Mouse (Mus musculus): Measurements from ENCODE around the gene Gm37419. TPM values are rescaled to one million over a fixed set of nuclear protein-coding genes. Genes with fewer than 3 reads are reported as not detected.

Gm37419 gene
- polyA plus RNA-seq, 1 experiment: not detected

DNA sequence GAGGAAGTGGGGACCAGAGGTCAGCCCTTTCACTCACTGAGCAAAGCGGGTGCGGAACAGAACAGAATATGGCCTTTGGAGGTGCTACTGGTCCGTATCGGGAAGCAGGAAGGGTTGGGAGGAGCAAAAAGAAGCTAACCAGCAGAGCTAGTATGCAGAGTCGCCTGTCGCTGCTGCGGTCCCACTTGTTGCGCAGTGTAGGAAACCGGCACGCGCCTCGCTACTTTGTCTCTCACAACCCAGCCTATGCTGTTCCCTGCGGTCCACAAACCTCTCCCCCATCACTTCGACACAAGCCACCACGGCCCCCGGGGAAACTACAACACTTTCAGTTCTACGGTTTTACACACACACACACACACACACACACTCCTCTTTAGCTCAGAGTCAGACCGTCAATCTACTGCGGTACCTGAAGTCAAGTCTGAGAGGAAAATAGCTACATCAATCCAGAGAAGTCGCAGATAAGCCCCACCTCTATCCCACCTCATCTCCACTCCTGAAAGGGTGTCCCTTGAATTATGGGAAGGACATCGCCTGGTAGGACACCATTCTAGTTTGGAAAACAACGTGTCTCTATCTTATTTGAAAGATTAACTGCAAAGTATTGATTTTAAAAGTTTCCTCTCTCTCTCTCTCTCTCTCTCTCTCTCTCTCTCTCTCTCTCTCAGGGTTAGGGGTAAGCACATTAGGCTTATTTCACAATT is 3.4 kb upstream of the Gm37419 start:
- peak overlapping the region; percentile 31; the same call in 1 of the 2 replicates for H3K27ac ChIP-seq (ENCODE audit: insufficient read depth, low read length)
- peak overlapping the region; percentile 18 for H3K4me3 ChIP-seq (ENCODE audit: insufficient read depth, low read length)

DNA sequence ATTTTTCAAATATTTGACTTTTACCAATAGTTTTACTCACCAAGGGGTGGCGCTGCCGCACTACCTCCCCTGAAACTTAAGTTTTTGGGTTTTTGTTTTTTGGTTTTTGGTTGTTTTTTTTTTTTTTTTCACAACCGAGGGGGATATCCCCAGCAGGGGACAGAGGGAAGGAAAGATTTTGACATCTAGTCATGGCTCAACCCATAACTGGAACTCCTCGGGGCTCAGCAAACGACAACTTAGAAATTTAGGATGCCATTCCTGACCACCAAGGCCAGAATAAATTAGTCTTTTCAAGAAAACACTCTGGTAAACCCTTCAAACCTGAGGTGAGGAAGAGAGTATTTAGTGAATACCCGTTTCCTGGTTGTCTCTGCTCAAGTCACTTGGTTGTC is 2.8 kb upstream of the Gm37419 start:
- Histone ChIP-seq H3K27ac (ENCODE audit: insufficient read depth, low read length) (no peak overlapping the region), H3K4me1 (ENCODE audit: control insufficient read depth, insufficient read depth, low read length) (peaks cover 2% of the 10 kb centered on the region; the same call in 1 of the 2 replicates), H3K4me3 (ENCODE audit: insufficient read depth, low read length) (no peak overlapping the region; the same call in 1 of the 2 replicates)
- TF ChIP-seq CTCF (IDR thresholded peaks at IDR 0.05; ENCODE audit: extremely low read depth, insufficient read depth, low read length) (peak; percentile 53), POLR2A (IDR thresholded peaks at IDR 0.05; ENCODE audit: extremely low read depth, insufficient read depth, low read length) (no peak)

More for the DNA sequence above, 3.4 kb upstream of the Gm37419 start:
- no peak for TF ChIP-seq CTCF (IDR thresholded peaks at IDR 0.05; ENCODE audit: extremely low read depth, insufficient read depth, low read length)
- peaks cover 2% of the 10 kb centered on the region; the same call in 1 of the 2 replicates for H3K4me1 ChIP-seq (ENCODE audit: control insufficient read depth, insufficient read depth, low read length)

DNA sequence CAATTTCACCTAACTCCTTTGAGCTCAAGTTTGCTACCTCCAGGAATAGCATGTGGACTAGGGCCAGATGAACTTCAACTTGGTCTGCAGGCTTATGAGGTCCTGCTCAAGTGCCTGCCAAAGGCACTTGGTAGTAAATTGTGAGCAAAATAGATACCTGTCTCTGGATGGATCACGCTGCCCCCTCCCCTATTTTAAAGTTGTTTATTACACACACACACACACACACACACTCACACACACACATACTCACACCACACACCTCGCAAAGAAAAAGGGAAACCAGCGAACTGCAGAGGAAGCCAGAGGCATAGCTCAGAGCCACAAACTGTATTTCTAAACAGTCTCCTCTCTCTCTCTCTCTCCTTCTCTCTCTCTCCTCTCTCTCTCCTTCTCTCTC is 2.1 kb upstream of the Gm37419 start:
- H3K27ac ChIP-seq (ENCODE audit: insufficient read depth, low read length): peak overlapping the region; percentile 18; the same call in 1 of the 2 replicates
- TF ChIP-seq CTCF (IDR thresholded peaks at IDR 0.05; ENCODE audit: extremely low read depth, insufficient read depth, low read length) (no peak), POLR2A (IDR thresholded peaks at IDR 0.05; ENCODE audit: extremely low read depth, insufficient read depth, low read length) (no peak)
- peaks cover 2% of the 10 kb centered on the region; the same call in 1 of the 2 replicates for H3K4me1 ChIP-seq (ENCODE audit: control insufficient read depth, insufficient read depth, low read length)
- peak overlapping the region; percentile 45 for H3K4me3 ChIP-seq (ENCODE audit: insufficient read depth, low read length)

DNA sequence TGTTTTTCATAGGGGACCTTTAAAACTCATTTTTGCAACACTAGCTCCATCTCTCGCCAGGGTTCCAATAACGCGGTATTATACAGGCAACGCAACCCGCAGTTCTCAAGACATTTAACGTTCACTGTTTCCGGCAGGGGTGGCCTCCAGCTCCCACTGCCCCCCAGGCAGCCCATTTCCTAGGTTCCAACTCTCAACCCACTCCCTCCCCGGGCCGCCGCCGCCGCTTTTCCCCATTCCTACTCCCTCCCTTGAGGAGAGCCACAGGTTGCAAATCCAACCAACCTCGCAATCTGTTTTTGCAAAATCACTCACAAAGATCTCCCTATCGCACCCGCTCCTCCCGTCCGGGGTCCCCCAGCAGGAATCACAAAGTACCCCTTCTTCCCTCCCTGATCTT is 1.4 kb upstream of the Gm37419 start:
- Histone ChIP-seq H3K27ac (ENCODE audit: insufficient read depth, low read length) (peak overlapping the region; percentile 26), H3K4me1 (ENCODE audit: control insufficient read depth, insufficient read depth, low read length) (peaks cover 2% of the 10 kb centered on the region; the same call in 1 of the 2 replicates), H3K4me3 (ENCODE audit: insufficient read depth, low read length) (peak overlapping the region; percentile 45)
- TF ChIP-seq POLR2A (IDR thresholded peaks at IDR 0.05; ENCODE audit: extremely low read depth, insufficient read depth, low read length) (no peak), CTCF (IDR thresholded peaks at IDR 0.05; ENCODE audit: extremely low read depth, insufficient read depth, low read length) (no peak)

DNA sequence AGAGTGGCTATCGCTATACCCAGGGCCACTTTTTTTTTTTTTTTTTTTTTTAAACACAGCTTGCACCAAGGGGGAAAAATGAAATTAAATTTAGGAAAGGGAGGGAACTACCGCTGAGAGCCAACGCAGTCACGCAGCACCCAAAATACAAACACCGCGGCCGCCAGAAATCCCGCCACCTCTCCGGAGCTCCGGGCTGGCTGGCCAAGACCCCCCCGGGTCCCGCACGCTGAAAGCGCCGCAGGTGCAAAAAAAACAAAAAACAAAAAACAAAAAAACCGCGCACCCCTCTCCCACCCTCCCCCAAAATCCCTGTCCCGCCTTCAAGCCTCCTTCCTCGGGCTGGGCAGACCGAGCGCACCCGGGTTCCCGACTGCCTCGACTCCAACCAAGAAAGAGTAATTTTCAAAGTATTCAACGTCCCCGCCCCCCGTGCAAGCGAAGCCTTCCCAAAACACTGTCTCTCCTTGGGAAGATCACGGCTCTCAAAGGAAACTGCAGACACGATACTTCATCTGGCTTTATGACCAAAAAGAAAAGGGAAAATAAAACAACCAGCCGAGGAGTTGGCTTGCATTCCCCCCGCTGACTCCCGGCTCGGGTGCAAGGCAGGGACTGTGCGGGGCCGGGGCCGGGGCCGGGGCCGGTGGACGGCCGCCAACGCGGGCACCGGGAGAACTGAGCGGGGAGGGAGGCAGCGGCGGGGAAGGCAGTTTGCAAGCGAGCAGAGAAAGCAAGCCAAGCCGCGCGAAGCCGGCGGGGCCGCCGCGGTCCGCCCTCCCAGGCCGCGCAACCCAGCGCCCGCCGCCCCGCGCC is 733 bp upstream of the Gm37419 start:
- peak overlapping the region; percentile 79 for H3K27ac ChIP-seq (ENCODE audit: insufficient read depth, low read length)
- H3K4me3 ChIP-seq (ENCODE audit: insufficient read depth, low read length): peak overlapping the region; percentile 45
- TF ChIP-seq CTCF (IDR thresholded peaks at IDR 0.05; ENCODE audit: extremely low read depth, insufficient read depth, low read length) (no peak), POLR2A (IDR thresholded peaks at IDR 0.05; ENCODE audit: extremely low read depth, insufficient read depth, low read length) (no peak)
- H3K4me1 ChIP-seq (ENCODE audit: control insufficient read depth, insufficient read depth, low read length): peaks cover 2% of the 10 kb centered on the region; the same call in 1 of the 2 replicates

DNA sequence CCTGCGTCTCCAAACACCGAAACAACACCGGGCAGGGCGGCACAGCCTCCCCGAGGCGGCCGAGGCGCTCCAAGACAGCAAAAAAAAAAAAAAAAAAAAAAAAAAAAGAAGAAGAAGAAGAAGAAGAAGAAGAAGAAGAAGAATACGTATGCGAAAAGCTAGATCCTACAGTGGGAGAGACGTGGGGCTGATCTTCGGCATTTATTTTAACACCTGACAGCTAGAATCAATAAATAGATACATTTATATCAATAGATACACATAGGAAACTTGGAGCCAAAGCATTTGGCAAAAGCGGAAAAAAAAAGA is 171 bp upstream of the Gm37419 start:
- peaks cover 2% of the 10 kb centered on the region; the same call in 1 of the 2 replicates for H3K4me1 ChIP-seq (ENCODE audit: control insufficient read depth, insufficient read depth, low read length)
- TF ChIP-seq POLR2A (IDR thresholded peaks at IDR 0.05; ENCODE audit: extremely low read depth, insufficient read depth, low read length) (no peak), CTCF (IDR thresholded peaks at IDR 0.05; ENCODE audit: extremely low read depth, insufficient read depth, low read length) (no peak)
- H3K4me3 ChIP-seq (ENCODE audit: insufficient read depth, low read length): peak overlapping the region; percentile 45
- peak overlapping the region; percentile 79; the same call in 1 of the 2 replicates for H3K27ac ChIP-seq (ENCODE audit: insufficient read depth, low read length)

DNA sequence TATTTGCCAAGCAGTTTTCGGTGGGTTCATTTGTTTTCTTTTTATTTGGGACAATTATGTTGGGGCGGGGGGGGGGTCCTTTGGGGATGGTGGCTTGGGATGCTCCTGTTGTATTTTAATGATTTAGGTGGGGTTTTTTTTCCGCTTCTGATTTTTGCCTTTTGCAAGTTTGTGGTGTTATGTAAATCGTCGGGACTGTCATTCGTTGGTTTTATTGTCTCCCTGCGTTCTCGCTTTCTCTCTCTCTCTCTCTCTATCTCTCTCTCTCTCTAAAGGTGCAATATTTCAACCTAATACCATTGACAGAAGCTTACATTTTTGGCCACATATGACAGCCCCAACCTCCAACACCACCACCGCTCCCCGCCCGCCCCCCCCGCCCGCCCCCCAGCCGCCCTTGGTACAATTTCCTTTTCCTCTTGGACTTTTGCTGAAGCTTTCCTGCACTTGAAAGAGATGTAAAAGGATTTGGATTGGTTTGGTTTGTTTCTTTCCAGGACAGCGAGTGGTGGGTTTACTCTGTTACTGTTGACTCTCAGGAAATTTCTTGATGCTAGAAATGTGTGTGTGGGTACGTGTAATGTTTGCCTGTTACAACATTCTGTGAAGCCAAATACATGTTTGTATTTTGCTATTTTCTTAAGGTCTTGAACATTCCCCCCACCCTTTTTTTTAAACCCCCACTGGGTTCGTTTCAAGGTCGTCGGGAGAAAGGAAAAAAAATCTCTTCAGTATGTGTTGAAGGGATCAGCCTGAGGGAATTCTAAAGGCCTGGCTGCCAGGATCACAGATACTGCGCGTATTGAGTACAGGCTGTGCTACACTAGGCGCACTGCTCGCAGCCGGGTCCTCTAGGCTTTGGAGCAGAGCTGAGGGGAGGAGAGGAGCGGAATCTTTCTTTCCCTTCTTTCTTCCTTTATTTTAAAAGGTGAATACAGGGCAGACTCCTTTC is 1.2 kb downstream of the Gm37419 start:
- H3K27ac ChIP-seq (ENCODE audit: insufficient read depth, low read length): peak overlapping the region; percentile 84
- peak overlapping the region; percentile 45 for H3K4me3 ChIP-seq (ENCODE audit: insufficient read depth, low read length)
- TF ChIP-seq CTCF (IDR thresholded peaks at IDR 0.05; ENCODE audit: extremely low read depth, insufficient read depth, low read length) (no peak), POLR2A (IDR thresholded peaks at IDR 0.05; ENCODE audit: extremely low read depth, insufficient read depth, low read length) (peak; percentile 33; the same call in 1 of the 2 replicates)
- no peaks in the 10 kb centered on the region; the same call in 1 of the 2 replicates for H3K4me1 ChIP-seq (ENCODE audit: control insufficient read depth, insufficient read depth, low read length)

DNA sequence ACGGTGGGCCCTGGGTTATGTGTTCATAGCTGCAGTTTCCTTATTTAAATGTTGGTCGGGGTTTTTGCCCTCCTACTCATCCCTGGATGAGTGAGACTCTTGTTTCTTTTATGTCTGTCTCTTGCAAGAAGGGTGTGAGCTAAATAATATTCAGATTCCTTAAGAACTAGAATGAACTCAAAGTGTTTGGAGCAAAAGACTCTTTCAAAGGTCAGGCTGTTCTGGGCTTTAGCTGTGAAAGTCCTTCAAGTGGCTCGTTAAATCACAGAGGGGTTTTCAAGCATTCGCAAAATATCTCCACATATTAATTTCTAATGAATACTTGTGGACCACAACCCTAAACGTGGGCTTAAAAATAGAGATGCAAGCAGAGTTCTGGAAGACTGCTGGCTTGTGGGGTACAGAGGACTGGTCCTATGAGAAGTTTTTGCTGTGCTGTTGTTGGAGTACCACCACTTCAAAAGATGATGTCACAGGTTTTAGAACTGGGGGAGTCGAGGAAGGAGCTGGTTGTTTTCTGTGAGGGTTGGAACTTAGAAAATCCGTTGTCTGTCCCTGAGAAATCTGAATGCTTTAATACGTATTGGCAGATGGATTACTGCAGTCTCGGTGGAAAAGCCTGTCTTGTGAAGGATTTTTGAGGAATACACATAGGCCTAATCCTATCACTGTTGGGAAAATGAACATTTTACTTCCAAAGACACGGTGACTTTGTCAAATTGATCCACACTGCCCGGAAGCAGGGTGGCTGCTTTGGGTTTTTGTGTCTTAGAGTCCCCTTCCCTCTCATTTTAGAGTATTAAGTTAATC is 2.1 kb downstream of the Gm37419 start:
- H3K4me3 ChIP-seq (ENCODE audit: insufficient read depth, low read length): peak overlapping the region; percentile 45; the same call in 1 of the 2 replicates
- peak overlapping the region; percentile 84 for H3K27ac ChIP-seq (ENCODE audit: insufficient read depth, low read length)
- H3K4me1 ChIP-seq (ENCODE audit: control insufficient read depth, insufficient read depth, low read length): no peaks in the 10 kb centered on the region; the same call in 1 of the 2 replicates
- TF ChIP-seq CTCF (IDR thresholded peaks at IDR 0.05; ENCODE audit: extremely low read depth, insufficient read depth, low read length): no peak
- TF ChIP-seq POLR2A (IDR thresholded peaks at IDR 0.05; ENCODE audit: extremely low read depth, insufficient read depth, low read length): no peak

Measured in cortical plate, adult 2 months (tissue).